In genomic region chr7:109325731-109326130, GRCm38 (mm10) we compare ENCODE assay signal across 15 mouse cellular contexts.
"Had no signal": no experiment of that assay in that cellular context is flagged by ENCODE, and none has a peak within 500 bp of the region (broad histone marks: within the 10 kb centered on the region; RNA-seq: fewer than 3 reads in every experiment).

No protein-coding gene starts in this region.

- H3K9me3 ChIP-seq: limb, embryonic 15.5 days; liver, embryonic 12.5 days; midbrain, embryonic 13.5 days; neural tube, embryonic 12.5 days; stomach, embryonic 15.5 days had no signal

- H3K4me1 ChIP-seq: limb, embryonic 15.5 days; liver, embryonic 12.5 days; neural tube, embryonic 12.5 days; stomach, embryonic 15.5 days had no signal

- H3K4me2 ChIP-seq: limb, embryonic 15.5 days; liver, embryonic 12.5 days; lung, embryonic 14.5 days; midbrain, embryonic 13.5 days; neural tube, embryonic 12.5 days; stomach, embryonic 15.5 days had no signal

- H3K4me3 ChIP-seq: limb, embryonic 15.5 days; liver, embryonic 12.5 days; midbrain, embryonic 13.5 days; neural tube, embryonic 12.5 days; stomach, embryonic 15.5 days had no signal

- H3K27me3 ChIP-seq: limb, embryonic 15.5 days; liver, embryonic 12.5 days; midbrain, embryonic 13.5 days; neural tube, embryonic 12.5 days; stomach, embryonic 15.5 days had no signal

- H3K36me3 ChIP-seq: limb, embryonic 15.5 days; liver, embryonic 12.5 days; midbrain, embryonic 13.5 days; neural tube, embryonic 12.5 days; stomach, embryonic 15.5 days had no signal

- H3K27ac ChIP-seq: kidney, postnatal 0 days; limb, embryonic 15.5 days; liver, embryonic 12.5 days; macrophage; midbrain, embryonic 13.5 days; neural tube, embryonic 12.5 days; stomach, embryonic 15.5 days had no signal

- H3K9ac ChIP-seq: limb, embryonic 15.5 days; liver, embryonic 12.5 days; lung, embryonic 14.5 days; midbrain, embryonic 13.5 days; neural tube, embryonic 12.5 days; stomach, embryonic 15.5 days had no signal

- DNase-seq: kidney, adult 11 months; kidney, adult 9 months; kidney, postnatal 36 days; lung, embryonic 14.5 days; lung, postnatal 10 days; right cerebral cortex, postnatal 14 days; thymus, adult 2 months; thymus, postnatal 25 days had no signal

- ATAC-seq: liver, embryonic 12.5 days; midbrain, embryonic 13.5 days had no signal
